Mouse (Mus musculus): Measurements from ENCODE around the gene Tbx3.

The Tbx3 gene

GRCm38 (mm10) chr5:119670566-119671108 lies at the start of gene Tbx3:
Gene Tbx3 (plus strand): TSS chr5:119670669.
- TF ChIP-seq GATA4 (IDR thresholded peaks at IDR 0.05; ENCODE audit: insufficient replicate concordance, low read length), result no peak

DNA sequence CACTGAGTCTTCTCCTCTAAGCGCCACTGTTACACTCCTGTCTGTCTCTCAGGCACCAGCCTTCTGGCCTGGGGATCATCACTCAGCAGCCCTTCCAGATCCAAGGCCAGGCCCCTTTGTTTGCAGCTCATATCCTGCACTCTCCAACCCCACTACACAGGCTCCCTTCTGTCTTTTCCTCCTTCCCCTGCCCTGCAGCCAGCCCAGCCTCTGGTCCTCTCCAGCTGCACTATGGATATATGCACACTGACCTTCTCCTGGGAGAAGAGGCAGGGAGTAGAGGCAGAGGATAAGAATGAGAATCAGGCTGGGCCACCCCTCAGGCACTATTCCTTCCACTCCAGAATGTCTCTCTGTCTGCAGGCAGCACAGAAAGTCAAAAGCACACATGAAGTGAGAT lies 48.4 kb upstream of the Tbx3 start:
- no peak for TF ChIP-seq GATA4 (IDR thresholded peaks at IDR 0.05; ENCODE audit: insufficient replicate concordance, low read length)

DNA sequence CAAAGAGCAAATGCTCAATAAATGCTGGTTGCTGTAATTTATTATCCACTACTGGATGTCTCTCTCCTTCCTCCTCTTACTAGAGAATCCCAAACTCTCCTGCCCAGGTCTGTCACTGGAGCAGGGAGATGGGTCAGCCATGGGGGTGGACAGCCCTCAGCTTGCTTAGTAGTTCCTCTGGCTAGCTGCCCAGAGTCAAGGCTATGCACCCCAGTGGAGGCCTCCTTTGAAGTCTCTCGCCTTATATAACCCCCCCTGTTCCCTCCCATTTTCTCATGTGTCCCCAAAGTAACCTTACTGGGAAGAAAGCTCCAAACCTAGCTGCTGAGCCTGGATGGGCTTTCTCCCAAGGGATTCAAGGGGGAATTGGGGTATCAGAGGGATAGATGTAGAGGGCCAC lies 45.9 kb upstream of the Tbx3 start:
- TF ChIP-seq GATA4 (IDR thresholded peaks at IDR 0.05; ENCODE audit: insufficient replicate concordance, low read length), result no peak

DNA sequence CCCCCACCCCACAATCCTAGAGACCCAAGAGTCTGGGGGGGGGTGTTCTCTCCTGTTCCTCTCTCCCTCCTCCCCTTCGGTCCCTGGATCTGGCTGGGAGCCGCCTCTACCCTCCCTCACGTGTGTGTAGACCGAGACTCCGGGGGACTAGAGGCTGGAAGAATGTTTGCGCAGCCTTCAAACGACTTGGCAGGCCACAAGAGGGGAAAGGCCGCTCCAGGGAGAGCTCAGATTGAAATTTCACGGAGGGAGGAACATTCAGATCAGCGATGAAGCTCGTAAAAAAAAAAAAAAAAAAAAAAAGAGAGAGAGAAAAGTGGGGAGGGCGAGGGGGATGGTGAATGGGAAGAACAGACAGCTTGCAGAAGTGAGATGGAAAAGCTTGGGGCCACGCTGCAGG lies 44.9 kb upstream of the Tbx3 start:
- TF ChIP-seq GATA4 (IDR thresholded peaks at IDR 0.05; ENCODE audit: insufficient replicate concordance, low read length), result no peak

GRCm38 (mm10) chr5:119626154-119626553 lies 44.3 kb upstream of the Tbx3 start:
- no peak for TF ChIP-seq GATA4 (IDR thresholded peaks at IDR 0.05; ENCODE audit: insufficient replicate concordance, low read length)

DNA sequence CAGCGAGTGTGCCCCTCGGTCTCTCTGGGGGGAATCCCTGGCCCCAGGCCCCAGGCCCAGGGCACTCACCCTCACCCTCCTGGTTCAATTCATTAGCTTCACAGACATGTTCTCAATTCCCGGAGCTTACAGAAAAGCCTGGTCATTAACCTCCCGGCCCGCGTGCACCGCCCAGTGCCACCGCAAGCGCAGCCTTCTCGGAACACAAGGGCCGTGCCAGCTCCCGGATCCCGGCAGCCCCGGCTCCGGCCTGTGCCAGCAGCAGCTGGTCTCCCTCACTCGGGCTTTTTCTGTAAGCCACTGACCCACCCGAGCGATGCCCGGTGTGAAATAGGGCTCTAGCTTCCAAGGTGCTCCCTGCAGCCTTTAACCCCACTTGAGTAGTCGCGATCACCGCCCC lies 43.8 kb upstream of the Tbx3 start:
- no peak for TF ChIP-seq GATA4 (IDR thresholded peaks at IDR 0.05; ENCODE audit: insufficient replicate concordance, low read length)

GRCm38 (mm10) chr5:119628100-119628499 lies 42.4 kb upstream of the Tbx3 start:
- TF ChIP-seq GATA4 (IDR thresholded peaks at IDR 0.05; ENCODE audit: insufficient replicate concordance, low read length), result no peak

GRCm38 (mm10) chr5:119628746-119629327 lies 41.6 kb upstream of the Tbx3 start:
- no peak for TF ChIP-seq GATA4 (IDR thresholded peaks at IDR 0.05; ENCODE audit: insufficient replicate concordance, low read length)

GRCm38 (mm10) chr5:119633581-119633980 lies 36.9 kb upstream of the Tbx3 start:
- no peak for TF ChIP-seq GATA4 (IDR thresholded peaks at IDR 0.05; ENCODE audit: insufficient replicate concordance, low read length)

- TF ChIP-seq GATA4 (IDR thresholded peaks at IDR 0.05; ENCODE audit: insufficient replicate concordance, low read length), result no peak
These were observed 35.6 kb upstream of the Tbx3 start for GRCm38 (mm10) chr5:119634861-119635260.

DNA sequence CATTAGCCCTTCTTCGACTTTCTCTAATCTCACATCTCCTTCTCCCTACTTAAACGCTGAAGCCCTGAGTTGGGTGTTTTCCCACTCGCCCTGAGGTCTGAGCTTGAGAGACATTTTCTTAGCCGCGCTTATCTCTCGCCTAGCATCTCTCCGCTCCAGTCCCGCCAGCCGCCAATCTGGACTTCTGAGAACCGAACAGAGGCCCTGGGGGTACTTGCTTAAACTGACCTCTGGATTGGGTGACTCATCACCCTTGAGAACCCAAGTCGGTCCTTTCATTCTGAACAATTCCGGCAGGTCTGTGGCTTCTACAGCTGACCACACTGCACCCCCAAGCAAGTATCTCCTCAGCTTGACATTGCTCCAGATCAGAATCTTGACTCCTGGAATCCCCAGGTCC lies 32.2 kb upstream of the Tbx3 start:
- TF ChIP-seq GATA4 (IDR thresholded peaks at IDR 0.05; ENCODE audit: insufficient replicate concordance, low read length), result no peak

DNA sequence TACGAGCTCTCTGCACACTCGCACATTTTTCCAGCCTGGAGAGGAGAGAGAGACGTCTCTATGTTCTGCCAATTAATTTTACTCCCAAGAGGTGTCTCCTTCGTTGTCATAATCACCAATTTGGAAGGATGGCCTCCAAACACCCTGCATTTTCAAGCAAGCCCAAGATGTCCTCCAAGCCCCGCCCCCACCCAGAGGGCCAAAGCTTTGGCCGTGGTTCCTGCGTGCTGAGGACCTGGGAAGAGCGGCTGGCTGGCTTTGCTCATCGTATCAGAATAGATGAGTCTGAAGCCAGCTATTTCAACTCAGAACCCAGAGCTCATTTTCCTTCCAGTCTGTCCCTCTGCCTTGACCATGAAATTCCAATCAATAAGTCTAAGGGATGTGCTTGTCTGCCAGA lies 29.4 kb upstream of the Tbx3 start:
- no peak for TF ChIP-seq GATA4 (IDR thresholded peaks at IDR 0.05; ENCODE audit: insufficient replicate concordance, low read length)

DNA sequence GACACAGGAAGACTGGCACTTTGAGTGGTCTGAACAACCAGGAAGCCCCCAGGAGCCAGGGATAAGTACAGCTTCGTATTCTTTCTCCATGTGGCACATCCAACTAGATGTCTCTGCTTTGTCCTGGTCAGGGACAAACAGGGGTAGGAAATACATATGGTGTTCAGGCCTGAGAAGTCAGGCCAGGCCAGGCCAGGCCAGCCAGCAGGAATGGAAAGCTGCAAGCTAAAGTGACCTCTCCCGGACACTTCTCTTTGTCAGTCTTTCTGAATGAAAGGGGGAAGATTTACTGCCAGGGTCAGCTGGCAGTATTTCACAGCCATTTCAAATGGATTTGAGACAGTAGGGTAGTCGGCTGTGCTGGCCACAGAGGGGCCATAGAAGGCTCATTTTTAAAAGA lies 28.8 kb upstream of the Tbx3 start:
- no peak for TF ChIP-seq GATA4 (IDR thresholded peaks at IDR 0.05; ENCODE audit: insufficient replicate concordance, low read length)

DNA sequence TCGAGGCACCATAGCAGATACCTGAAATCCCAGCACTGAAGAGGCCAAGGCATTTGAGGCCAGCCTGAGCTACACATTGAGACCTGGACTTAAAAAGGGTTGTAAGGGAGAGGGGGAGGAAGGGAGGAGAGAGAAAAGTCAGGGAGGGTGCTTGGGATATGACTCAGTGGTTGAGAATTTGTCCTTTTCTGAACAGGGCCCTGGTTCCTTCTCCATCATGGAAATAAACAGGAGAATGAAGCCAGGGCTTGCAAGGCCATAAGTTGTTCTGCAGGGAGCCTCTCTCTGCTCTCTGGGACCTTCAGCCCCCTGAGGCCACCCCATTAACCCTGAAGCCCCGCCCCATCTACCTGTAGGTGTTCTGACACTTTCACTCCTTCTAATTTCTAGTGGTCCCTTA lies 23.5 kb upstream of the Tbx3 start:
- TF ChIP-seq GATA4 (IDR thresholded peaks at IDR 0.05; ENCODE audit: insufficient replicate concordance, low read length), result no peak

DNA sequence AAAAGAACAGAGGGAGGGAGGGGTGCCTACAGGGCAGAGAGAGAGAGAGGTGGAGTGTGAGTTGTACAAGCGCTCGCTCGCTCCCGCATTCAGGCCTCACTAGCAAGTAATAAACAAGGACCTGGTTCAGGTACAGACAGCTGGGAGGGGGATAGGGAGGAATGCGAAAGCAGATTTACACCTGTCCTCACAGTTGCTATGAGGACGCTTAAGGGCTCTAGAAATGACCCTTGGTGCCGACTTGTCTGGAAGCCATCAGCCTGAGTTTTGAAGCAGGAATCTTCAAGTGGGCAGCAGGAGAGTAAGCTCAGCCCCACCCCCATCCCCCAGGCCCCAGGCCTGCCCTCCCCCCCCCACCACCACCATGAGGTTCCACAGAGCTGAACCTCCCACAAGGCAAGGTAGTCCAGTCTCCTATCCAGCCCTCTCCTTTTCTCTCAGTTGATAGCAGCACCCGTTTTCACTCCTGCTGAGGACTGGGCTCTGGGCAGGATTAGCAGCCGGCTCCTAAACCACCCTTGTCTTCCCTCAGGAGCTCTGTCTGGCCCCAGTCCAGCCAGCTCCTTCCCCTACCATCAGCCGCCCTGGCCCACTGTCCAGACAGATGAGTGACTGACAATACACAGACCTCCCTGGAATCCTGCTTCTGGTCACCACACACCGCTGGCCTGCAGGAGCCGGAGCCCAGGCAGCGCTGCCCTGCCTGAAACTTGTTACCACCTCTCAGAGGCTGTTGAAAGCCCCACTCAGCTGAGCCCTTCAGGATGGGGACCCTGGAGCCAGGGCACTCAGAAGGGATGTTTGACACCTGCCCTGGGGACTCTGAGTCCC lies 19.1 kb upstream of the Tbx3 start:
- no peak for TF ChIP-seq GATA4 (IDR thresholded peaks at IDR 0.05; ENCODE audit: insufficient replicate concordance, low read length)

DNA sequence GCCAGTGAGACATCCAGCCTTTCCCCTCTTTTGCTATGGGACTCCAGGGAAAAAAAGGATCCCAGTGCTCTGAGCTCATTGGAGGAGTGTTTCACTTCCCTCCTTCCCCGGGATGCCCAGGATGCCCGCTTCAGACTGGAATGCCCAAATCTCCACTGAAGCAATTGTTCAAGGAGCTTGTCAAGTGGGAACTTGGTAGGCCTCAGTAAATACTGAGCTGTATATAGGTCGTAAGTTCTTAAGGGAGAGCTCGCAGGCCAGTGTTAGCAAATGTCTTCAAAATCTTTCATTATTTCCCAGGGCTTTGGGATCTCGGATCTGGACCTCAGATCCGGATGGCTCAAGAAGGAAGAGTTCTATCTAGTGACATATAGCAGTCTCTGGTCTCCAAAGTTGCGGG lies 14.1 kb upstream of the Tbx3 start:
- no peak for TF ChIP-seq GATA4 (IDR thresholded peaks at IDR 0.05; ENCODE audit: insufficient replicate concordance, low read length)

Measured in liver, adult (tissue).